14 mouse cellular contexts compared by ENCODE assay signal in the genomic region with DNA sequence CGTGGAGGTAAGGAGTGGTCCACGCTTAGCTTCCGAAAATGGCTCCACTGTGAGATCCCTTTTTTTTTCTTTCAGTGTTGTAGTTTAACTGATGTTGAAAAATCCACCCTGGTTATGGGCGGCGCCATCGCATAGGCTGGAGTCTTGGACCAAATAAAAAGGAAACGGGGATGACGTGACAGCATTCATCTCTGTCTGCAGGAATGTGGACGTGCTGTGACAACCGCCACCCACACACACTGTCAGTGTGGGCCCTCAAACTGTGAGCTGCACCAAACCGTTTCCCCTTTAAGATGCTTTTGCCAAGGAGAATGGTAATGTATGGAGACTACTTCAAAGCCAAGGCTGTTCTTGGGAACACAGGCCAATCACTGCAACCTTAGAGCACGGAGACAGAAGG. TPM values are rescaled to one million over a fixed set of nuclear protein-coding genes. Genes with fewer than 3 reads are reported as not detected.
DNase-seq lines count a peak whose midpoint lies in the region; ATAC-seq lines count a peak whose summit lies in the region.
"Had no signal": no experiment of that assay in that cellular context is flagged by ENCODE, and none has a peak within 500 bp of the region (broad histone marks: within the 10 kb centered on the region; RNA-seq: fewer than 3 reads in every experiment).

No protein-coding gene starts in this region.

- 75% methylated on average over 12 of the region's 12 CpGs for WGBS in midbrain, embryonic 14.5 days
- WGBS in midbrain, embryonic 11.5 days: 90% methylated on average over 12 of the region's 12 CpGs

- intact Hi-C loops in left cerebral cortex, postnatal 14 days (cut with DNase I): no loop called here
- intact Hi-C loops in left cerebral cortex, postnatal 4 days (cut with DNase I): no loop called here

- no peaks in the 10 kb centered on the region for H3K9me3 ChIP-seq in midbrain, embryonic 14.5 days (ENCODE audit: control insufficient read depth, low read length)
- no peaks in the 10 kb centered on the region for H3K9me3 ChIP-seq in midbrain, embryonic 11.5 days (ENCODE audit: control insufficient read depth, low read length)
- H3K9me3 ChIP-seq: hindbrain, embryonic 15.5 days; liver, embryonic 13.5 days had no signal

- H3K4me3 ChIP-seq in midbrain, embryonic 14.5 days (replicated peaks; ENCODE audit: low read depth, low read length): no peak overlapping the region
- no peak overlapping the region for H3K4me3 ChIP-seq in midbrain, embryonic 11.5 days (ENCODE audit: low read depth, low read length)
- H3K4me3 ChIP-seq: heart, adult 2 months; hindbrain, embryonic 15.5 days; liver, embryonic 13.5 days had no signal

- DNase-seq in frontal cortex, postnatal 25 days (ENCODE audit: low spot score in 2 of 2): no peak
- DNase-seq in left cerebral cortex, postnatal 14 days (ENCODE audit: low spot score in 2 of 2): peak; percentile 55 to 76
- no peak for DNase-seq in left cerebral cortex, postnatal 4 days
- no peak for DNase-seq in midbrain, embryonic 14.5 days
- DNase-seq in midbrain, embryonic 11.5 days (ENCODE audit: low spot score, missing footprints): no peak
- DNase-seq in right cerebral cortex, postnatal 14 days: peak; percentile 37
- DNase-seq in adrenal gland, adult 18-20 months (ENCODE audit: low spot score in 2 of 2): no peak
- DNase-seq: cerebellum, postnatal 25 days; heart, adult 2 months; kidney, adult 18-20 months; liver, embryonic 13.5 days; thymus, adult 2 months had no signal

- H3K4me1 ChIP-seq in midbrain, embryonic 14.5 days (ENCODE audit: control insufficient read depth, insufficient read depth, low read length): peaks cover 10% of the 10 kb centered on the region
- H3K4me1 ChIP-seq in midbrain, embryonic 11.5 days (ENCODE audit: control insufficient read depth, insufficient read depth, low read length): peaks cover 10% of the 10 kb centered on the region

- peak; percentile 90 for ATAC-seq in frontal cortex, adult (ENCODE audit: low TSS enrichment)
- no peak for ATAC-seq in midbrain, embryonic 14.5 days (ENCODE audit: low FRiP score, low TSS enrichment)
- no peak for ATAC-seq in midbrain, embryonic 11.5 days (ENCODE audit: low FRiP score)

- no peaks in the 10 kb centered on the region for H3K27me3 ChIP-seq in midbrain, embryonic 14.5 days (ENCODE audit: control insufficient read depth, insufficient read depth, low read length)
- no peaks in the 10 kb centered on the region for H3K27me3 ChIP-seq in midbrain, embryonic 11.5 days (ENCODE audit: control insufficient read depth, insufficient read depth, low read length)
- H3K27me3 ChIP-seq: hindbrain, embryonic 15.5 days; liver, embryonic 13.5 days had no signal

- no peak overlapping the region for H3K4me2 ChIP-seq in midbrain, embryonic 14.5 days (ENCODE audit: low read length)
- H3K4me2 ChIP-seq in midbrain, embryonic 11.5 days: no peak overlapping the region
- H3K4me2 ChIP-seq: hindbrain, embryonic 15.5 days; liver, embryonic 13.5 days had no signal

- no peaks in the 10 kb centered on the region for H3K36me3 ChIP-seq in midbrain, embryonic 14.5 days (ENCODE audit: control insufficient read depth, insufficient read depth, low read length)
- H3K36me3 ChIP-seq in midbrain, embryonic 11.5 days (ENCODE audit: control insufficient read depth, insufficient read depth, low read length): no peaks in the 10 kb centered on the region
- H3K36me3 ChIP-seq: hindbrain, embryonic 15.5 days; liver, embryonic 13.5 days had no signal

- H3K9ac ChIP-seq in midbrain, embryonic 14.5 days (replicated peaks; ENCODE audit: low read length): no peak overlapping the region
- no peak overlapping the region for H3K9ac ChIP-seq in midbrain, embryonic 11.5 days (ENCODE audit: low read length)
- H3K9ac ChIP-seq: hindbrain, embryonic 15.5 days; liver, embryonic 13.5 days had no signal

- H3K27ac ChIP-seq in midbrain, embryonic 14.5 days (replicated peaks; ENCODE audit: low read depth, low read length): peak overlapping the region; percentile 77
- no peak overlapping the region for H3K27ac ChIP-seq in midbrain, embryonic 11.5 days (ENCODE audit: low read depth, low read length)
- H3K27ac ChIP-seq: heart, adult 2 months; hindbrain, embryonic 15.5 days; liver, embryonic 13.5 days had no signal

RNA-seq across cellular contexts. Expression of gene Ptk7, which starts 23.3 kb away (rescaled TPM):
- 10 to 100 TPM; 13.8 to 13.9 TPM for total RNA-seq in left cerebral cortex, postnatal 14 days (2021)
- 10 to 100 TPM; 29.8 to 30.6 TPM for total RNA-seq in left cerebral cortex, postnatal 4 days (2021)
- 19.6 and 20.0 TPM in 2 replicates for polyA plus RNA-seq in midbrain, embryonic 14.5 days (2014; fragmentation: Nextera tagmentation; extraction: Ambion mirVana)
- polyA plus RNA-seq in midbrain, embryonic 11.5 days (2014; fragmentation: Nextera tagmentation; extraction: Ambion mirVana): 16.7 and 19.5 TPM in 2 replicates
- 1 to 10 TPM; 2.7 to 5.8 TPM for total RNA-seq in adrenal gland, adult 18-20 months (2021)

RNA-seq across cellular contexts. Expression of gene Klc4, which starts 39.8 kb away (rescaled TPM):
- 10 to 100 TPM; 15.8 to 16.5 TPM for total RNA-seq in left cerebral cortex, postnatal 14 days (2021)
- 10 to 100 TPM; 18.9 to 20.4 TPM for total RNA-seq in left cerebral cortex, postnatal 4 days (2021)
- 32.8 and 33.4 TPM in 2 replicates for polyA plus RNA-seq in midbrain, embryonic 14.5 days (2014; fragmentation: Nextera tagmentation; extraction: Ambion mirVana)
- polyA plus RNA-seq in midbrain, embryonic 11.5 days (2014; fragmentation: Nextera tagmentation; extraction: Ambion mirVana): 26.6 and 29.8 TPM in 2 replicates
- 10 to 100 TPM; 35.8 to 47.6 TPM for total RNA-seq in adrenal gland, adult 18-20 months (2021)

RNA-seq across cellular contexts. Expression of gene Mrpl2, which starts 40.0 kb away (rescaled TPM):
- total RNA-seq in left cerebral cortex, postnatal 14 days (2021): 10 to 100 TPM; 45.6 to 54.2 TPM
- 10 to 100 TPM; 34.3 to 43.6 TPM for total RNA-seq in left cerebral cortex, postnatal 4 days (2021)
- 73.2 and 78.0 TPM in 2 replicates for polyA plus RNA-seq in midbrain, embryonic 14.5 days (2014; fragmentation: Nextera tagmentation; extraction: Ambion mirVana)
- 97.8 and 100 TPM in 2 replicates for polyA plus RNA-seq in midbrain, embryonic 11.5 days (2014; fragmentation: Nextera tagmentation; extraction: Ambion mirVana)
- 10 to 100 TPM; 97.8 to 99.8 TPM for total RNA-seq in adrenal gland, adult 18-20 months (2021)

RNA-seq across cellular contexts. Expression of gene Cul7, which starts 44.1 kb away (rescaled TPM):
- 10 to 100 TPM; 30.2 to 33.4 TPM for total RNA-seq in left cerebral cortex, postnatal 14 days (2021)
- total RNA-seq in left cerebral cortex, postnatal 4 days (2021): 10 to 100 TPM; 64.7 to 71.0 TPM
- polyA plus RNA-seq in midbrain, embryonic 14.5 days (2014; fragmentation: Nextera tagmentation; extraction: Ambion mirVana): 32.3 and 32.9 TPM in 2 replicates
- 26.2 and 26.8 TPM in 2 replicates for polyA plus RNA-seq in midbrain, embryonic 11.5 days (2014; fragmentation: Nextera tagmentation; extraction: Ambion mirVana)
- 10 to 100 TPM; 32.1 to 36.3 TPM for total RNA-seq in adrenal gland, adult 18-20 months (2021)

RNA-seq across cellular contexts. Expression of gene Srf, which starts 50.0 kb away (rescaled TPM):
- 10 to 100 TPM; 52.0 to 65.9 TPM for total RNA-seq in left cerebral cortex, postnatal 14 days (2021)
- 10 to 100 TPM; 55.2 to 58.1 TPM for total RNA-seq in left cerebral cortex, postnatal 4 days (2021)
- 4.2 and 5.9 TPM in 2 replicates for polyA plus RNA-seq in midbrain, embryonic 14.5 days (2014; fragmentation: Nextera tagmentation; extraction: Ambion mirVana)
- polyA plus RNA-seq in midbrain, embryonic 11.5 days (2014; fragmentation: Nextera tagmentation; extraction: Ambion mirVana): 3.6 and 6.0 TPM in 2 replicates
- 10 to 100 TPM; 40.8 to 66.6 TPM for total RNA-seq in adrenal gland, adult 18-20 months (2021)

Comparison
In these comparisons a context has a peak if more than half of its experiments do, and no peak if none do; other contexts are left out.
1. DNase-seq: peak in left cerebral cortex, postnatal 14 days (2 of 2) and right cerebral cortex, postnatal 14 days (single experiment); none in frontal cortex, postnatal 25 days (0 of 2), left cerebral cortex, postnatal 4 days (single experiment), midbrain, embryonic 14.5 days (single experiment), midbrain, embryonic 11.5 days (single experiment) and adrenal gland, adult 18-20 months (0 of 2).